ENCODE assay signal across 33 mouse cellular contexts in genomic region chr12:35005748-35006147, GRCm38 (mm10). TPM values are rescaled to one million over a fixed set of nuclear protein-coding genes. Genes with fewer than 3 reads are reported as not detected.
A peak's percentile ranks its signal among the peaks of the same experiment; 100 is the strongest.
DNase-seq lines count a peak whose midpoint lies in the region; ATAC-seq and TF ChIP-seq lines count a peak whose summit lies in the region.
"Had no signal": no experiment of that assay in that cellular context is flagged by ENCODE, and none has a peak within 500 bp of the region (broad histone marks: within the 10 kb centered on the region; RNA-seq: fewer than 3 reads in every experiment).

No protein-coding gene starts in this region.

- no peak overlapping the region for H3K27ac ChIP-seq in forebrain, postnatal 0 days (ENCODE audit: low read depth, low read length)
- H3K27ac ChIP-seq in forebrain, embryonic 11.5 days (ENCODE audit: low read depth, low read length): no peak overlapping the region
- H3K27ac ChIP-seq in hindbrain, embryonic 15.5 days (replicated peaks): no peak overlapping the region
- H3K27ac ChIP-seq in hindbrain, embryonic 10.5 days: no peak overlapping the region
- H3K27ac ChIP-seq in layer of hippocampus, adult 2 months: peak overlapping the region; percentile 46; the same call in 1 of the 2 replicates
- H3K27ac ChIP-seq: embryonic facial prominence, embryonic 10.5 days; embryonic facial prominence, embryonic 13.5 days had no signal

- TF ChIP-seq CTCF in forebrain, postnatal 0 days (IDR thresholded peaks at IDR 0.05; ENCODE audit: low read depth): no peak
- TF ChIP-seq CTCF in layer of hippocampus, adult 2 months (conservative IDR thresholded peaks at IDR 0.05): no peak

- no peaks in the 10 kb centered on the region for H3K4me1 ChIP-seq in forebrain, postnatal 0 days (ENCODE audit: insufficient read depth)
- H3K4me1 ChIP-seq in forebrain, embryonic 11.5 days (replicated peaks; ENCODE audit: control insufficient read depth, insufficient read depth, low read length): no peaks in the 10 kb centered on the region
- peaks cover 12% of the 10 kb centered on the region for H3K4me1 ChIP-seq in hindbrain, embryonic 15.5 days (replicated peaks)
- H3K4me1 ChIP-seq in hindbrain, embryonic 10.5 days (replicated peaks): peaks cover 15% of the 10 kb centered on the region

- no peak overlapping the region for H3K4me3 ChIP-seq in forebrain, postnatal 0 days (ENCODE audit: low read depth, low read length)
- H3K4me3 ChIP-seq in forebrain, embryonic 11.5 days (ENCODE audit: low read depth, low read length): no peak overlapping the region
- H3K4me3 ChIP-seq in hindbrain, embryonic 15.5 days: no peak overlapping the region
- no peak overlapping the region for H3K4me3 ChIP-seq in hindbrain, embryonic 10.5 days
- H3K4me3 ChIP-seq in layer of hippocampus, adult 2 months: no peak overlapping the region
- H3K4me3 ChIP-seq: embryonic facial prominence, embryonic 10.5 days; embryonic facial prominence, embryonic 13.5 days; erythroblast, embryonic 14.5 days had no signal

- no peak overlapping the region for H3K4me2 ChIP-seq in forebrain, postnatal 0 days (ENCODE audit: low read depth)
- H3K4me2 ChIP-seq in forebrain, embryonic 11.5 days (ENCODE audit: low read depth, low read length, severe bottlenecking): no peak overlapping the region
- no peak overlapping the region for H3K4me2 ChIP-seq in hindbrain, embryonic 15.5 days
- H3K4me2 ChIP-seq: embryonic facial prominence, embryonic 13.5 days; heart, embryonic 11.5 days had no signal

- H3K9me3 ChIP-seq in forebrain, postnatal 0 days (ENCODE audit: low read length): no peaks in the 10 kb centered on the region
- no peaks in the 10 kb centered on the region for H3K9me3 ChIP-seq in forebrain, embryonic 11.5 days (ENCODE audit: control insufficient read depth, low read length)
- H3K9me3 ChIP-seq in hindbrain, embryonic 15.5 days: no peaks in the 10 kb centered on the region
- H3K9me3 ChIP-seq in hindbrain, embryonic 10.5 days: no peaks in the 10 kb centered on the region
- H3K9me3 ChIP-seq: embryonic facial prominence, embryonic 10.5 days; embryonic facial prominence, embryonic 13.5 days had no signal

- no peaks in the 10 kb centered on the region for H3K27me3 ChIP-seq in forebrain, postnatal 0 days (ENCODE audit: insufficient read depth, low read length)
- H3K27me3 ChIP-seq in forebrain, embryonic 11.5 days (ENCODE audit: control insufficient read depth, insufficient read depth, low read length): no peaks in the 10 kb centered on the region
- H3K27me3 ChIP-seq in hindbrain, embryonic 15.5 days: no peaks in the 10 kb centered on the region
- H3K27me3 ChIP-seq in hindbrain, embryonic 10.5 days (ENCODE audit: insufficient read depth, poor library complexity, severe bottlenecking): no peaks in the 10 kb centered on the region; the same call in none of the 2 replicates
- H3K27me3 ChIP-seq: embryonic facial prominence, embryonic 13.5 days had no signal

- H3K9ac ChIP-seq in forebrain, postnatal 0 days: no peak overlapping the region
- H3K9ac ChIP-seq in forebrain, embryonic 11.5 days (ENCODE audit: low read length): no peak overlapping the region
- no peak overlapping the region for H3K9ac ChIP-seq in hindbrain, embryonic 15.5 days
- H3K9ac ChIP-seq: embryonic facial prominence, embryonic 13.5 days had no signal

- H3K36me3 ChIP-seq in forebrain, postnatal 0 days (ENCODE audit: insufficient read depth): no peaks in the 10 kb centered on the region
- no peaks in the 10 kb centered on the region for H3K36me3 ChIP-seq in forebrain, embryonic 11.5 days (ENCODE audit: control insufficient read depth, insufficient read depth, low read length)
- H3K36me3 ChIP-seq in hindbrain, embryonic 15.5 days: no peaks in the 10 kb centered on the region
- H3K36me3 ChIP-seq in hindbrain, embryonic 10.5 days: no peaks in the 10 kb centered on the region
- H3K36me3 ChIP-seq: embryonic facial prominence, embryonic 10.5 days; embryonic facial prominence, embryonic 13.5 days had no signal

- ATAC-seq in forebrain, postnatal 0 days: 0 out of 2 replicates have a peak, but pooled peaks have one; percentile 18
- no peak for ATAC-seq in forebrain, embryonic 11.5 days (replicated peaks; ENCODE audit: low FRiP score)
- ATAC-seq in hindbrain, embryonic 15.5 days (ENCODE audit: low FRiP score, low read depth): peak; percentile 77
- ATAC-seq: CD4-positive, CD25-positive, alpha-beta regulatory T cell, adult 4 months; intestine, postnatal 0 days had no signal

- intact Hi-C loops in gastrocnemius, postnatal 36 days (cut with DNase I): no loop called here

- DNase-seq in forebrain, postnatal 0 days: no peak
- DNase-seq in forebrain, embryonic 11.5 days (ENCODE audit: low spot score): no peak
- no peak for DNase-seq in hindbrain, embryonic 10.5 days (ENCODE audit: low spot score)
- DNase-seq in layer of hippocampus, adult 2 months (ENCODE audit: low spot score in 2 of 2): peak in 1 of 2 experiments; percentile 12
- DNase-seq in layer of hippocampus, postnatal 10 days (ENCODE audit: low spot score in 2 of 2): no peak
- DNase-seq in gastrocnemius, postnatal 36 days: no peak
- DNase-seq: adrenal gland, adult 2 months; adrenal gland, postnatal 14 days; cerebellum, adult 11-12 months; cerebellum, adult 8-10 months; cerebellum, postnatal 10 days; cerebellum, postnatal 36 days; embryo, embryonic 11 days; gastrocnemius, postnatal 25 days; heart, postnatal 36 days; kidney, adult 2 months had no signal

RNA-seq across cellular contexts. Expression of gene Prps1l1, which starts 21.2 kb away (rescaled TPM):
- not detected in 2 replicates for total RNA-seq in forebrain, postnatal 0 days (2014; rRNA removed)
- not detected in 2 replicates for polyA plus RNA-seq in forebrain, postnatal 0 days (2015; fragmentation: Nextera tagmentation; extraction: Ambion mirVana)
- not detected in 2 replicates for polyA plus RNA-seq in forebrain, embryonic 11.5 days (2014; fragmentation: Nextera tagmentation; extraction: Ambion mirVana)
- polyA plus RNA-seq in hindbrain, embryonic 15.5 days (2015; fragmentation: Nextera tagmentation; extraction: Ambion mirVana): not detected in 2 replicates
- not detected in 2 replicates for polyA plus RNA-seq in hindbrain, embryonic 10.5 days (2016; fragmentation: Nextera tagmentation; extraction: Ambion mirVana)
- total RNA-seq in layer of hippocampus, adult 2 months (2021): not detected
- total RNA-seq in layer of hippocampus, postnatal 10 days (2021): not detected
- total RNA-seq in gastrocnemius, postnatal 36 days (2021): not detected
- total RNA-seq: adrenal gland, adult 2 months; adrenal gland, postnatal 14 days; adrenal gland, postnatal 4 days; gastrocnemius, adult 8-10 months; gastrocnemius, postnatal 25 days; heart, adult 8-10 months; heart, postnatal 36 days; MEL had no signal
- polyA plus RNA-seq: adrenal gland, adult 2 months; C2C12; cortical plate, adult 2 months; embryonic facial prominence, embryonic 13.5 days; erythroblast, embryonic 14.5 days; heart, embryonic 11.5 days; heart, embryonic 14.5 days; heart, postnatal 0 days; intestine, embryonic 14.5 days; intestine, postnatal 0 days; kidney, adult 2 months; kidney, embryonic 14.5 days had no signal

RNA-seq across cellular contexts. Expression of gene Snx13, which starts 41.2 kb away (rescaled TPM):
- 29.1 and 30.4 TPM in 2 replicates for total RNA-seq in forebrain, postnatal 0 days (2014; rRNA removed)
- 15.9 and 25.4 TPM in 2 replicates for polyA plus RNA-seq in forebrain, postnatal 0 days (2015; fragmentation: Nextera tagmentation; extraction: Ambion mirVana)
- 19.2 and 24.4 TPM in 2 replicates for polyA plus RNA-seq in forebrain, embryonic 11.5 days (2014; fragmentation: Nextera tagmentation; extraction: Ambion mirVana)
- polyA plus RNA-seq in hindbrain, embryonic 15.5 days (2015; fragmentation: Nextera tagmentation; extraction: Ambion mirVana): 28.6 and 32.2 TPM in 2 replicates
- 14.7 and 16.4 TPM in 2 replicates for polyA plus RNA-seq in hindbrain, embryonic 10.5 days (2016; fragmentation: Nextera tagmentation; extraction: Ambion mirVana)
- total RNA-seq in layer of hippocampus, adult 2 months (2021): 10 to 100 TPM; 62.0 to 62.1 TPM
- total RNA-seq in layer of hippocampus, postnatal 10 days (2021): 10 to 100 TPM; 54.9 to 58.8 TPM
- 10 to 100 TPM; 38.6 to 42.4 TPM for total RNA-seq in gastrocnemius, postnatal 36 days (2021)
